Mouse (Mus musculus) neural tube, embryonic 11.5 days (tissue): ENCODE measurements at regions not wholly inside any gene's neighbourhood (a gene's known extent, or its start where the extent isn't known, plus 50 kb on each side); places are given as distances from the start of the nearest gene placed in this dataset.

Source experiments
- ATAC-seq: fragments of 200-750 bp; cut with Nextera tagmentation; 2 replicates; pipeline ENCODE4 v1.8.0; 2017; ENCODE audit warnings: moderate number of reproducible peaks, mild to moderate bottlenecking, moderate TSS enrichment, moderate library complexity; ENCODE audit not compliant: insufficient read depth, low FRiP score, low TSS enrichment
- DNase-seq: peaks from one replicate; pipeline ENCODE4 v3.0.0-alpha.2; 2015; ENCODE audit warnings: low spot score
- H3K27ac ChIP-seq: fragments of 300-500 bp; sonication (generic); 2 replicates; pipeline ENCODE4 v1.5.1; 2014; ENCODE audit warnings: low read depth, mild to moderate bottlenecking, low read length
- H3K27me3 ChIP-seq: fragments of 300-500 bp; sonication (generic); 2 replicates; pipeline ENCODE4 v1.6.1; 2014; ENCODE audit warnings: mild to moderate bottlenecking, low read length, mixed read lengths; ENCODE audit not compliant: control insufficient read depth, insufficient read depth
- H3K36me3 ChIP-seq: fragments of 300-500 bp; sonication (generic); 2 replicates; pipeline ENCODE4 v1.6.1; 2014; ENCODE audit warnings: mild to moderate bottlenecking, low read length, moderate library complexity, mixed read lengths; ENCODE audit not compliant: control insufficient read depth, insufficient read depth
- H3K4me1 ChIP-seq: fragments of 300-500 bp; sonication (generic); 2 replicates; pipeline ENCODE4 v1.6.1; 2014; ENCODE audit warnings: low read length, mixed read lengths; ENCODE audit not compliant: control insufficient read depth, insufficient read depth
- H3K4me2 ChIP-seq: fragments of 300-500 bp; sonication (generic); 2 replicates; pipeline ENCODE4 v1.6.1; 2014; ENCODE audit warnings: low read depth, mild to moderate bottlenecking, moderate library complexity
- H3K4me3 ChIP-seq: fragments of 300-500 bp; sonication (generic); 2 replicates; pipeline ENCODE4 v1.5.1; 2014; ENCODE audit warnings: low read depth, low read length
- H3K9ac ChIP-seq: fragments of 300-500 bp; sonication (generic); 2 replicates; pipeline ENCODE4 v1.6.1; 2014; ENCODE audit warnings: mild to moderate bottlenecking, low read length
- H3K9me3 ChIP-seq: fragments of 300-500 bp; sonication (generic); 2 replicates; pipeline ENCODE4 v1.6.1; 2016; ENCODE audit warnings: low read length; ENCODE audit not compliant: control insufficient read depth
- WGBS: fragments of 180-500 bp; shearing (Covaris S2); extraction: QIAGEN DNeasy Blood & Tissue Kit; methylation state at CpG from one replicate; pipeline ENCODE4 v1.1.7; 2014; 5-methylcytosine and 5-hydroxymethylcytosine counted together

DNA sequence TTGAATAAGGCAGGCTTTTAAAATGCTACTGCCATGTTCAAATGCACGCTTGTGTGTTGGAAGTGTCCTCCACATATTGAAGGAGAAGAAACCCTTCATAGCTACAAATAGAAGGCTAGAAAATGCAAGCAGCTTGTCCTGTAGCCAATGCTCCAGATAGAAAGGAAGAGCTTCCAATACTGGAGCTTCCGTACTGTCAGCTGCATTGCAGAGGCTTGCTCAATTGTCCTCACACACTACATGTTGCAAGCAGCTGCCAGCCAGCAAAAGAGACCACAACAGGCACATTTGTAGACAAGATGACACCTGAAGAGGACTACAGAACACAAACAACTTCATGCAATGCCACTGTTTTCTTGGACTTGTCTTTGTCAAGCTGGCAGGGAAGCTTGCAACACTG, 314.0 kb downstream of the Inhba start:
- no peak overlapping the region for H3K27ac ChIP-seq
- H3K9ac ChIP-seq: no peak overlapping the region
- H3K4me2 ChIP-seq: no peak overlapping the region
- H3K4me1 ChIP-seq: no peaks in the 10 kb centered on the region
- H3K27me3 ChIP-seq: no peaks in the 10 kb centered on the region
- ATAC-seq: no peak
- H3K9me3 ChIP-seq: no peaks in the 10 kb centered on the region
- H3K36me3 ChIP-seq: no peaks in the 10 kb centered on the region
- 97% methylated on average over 2 of the region's 2 CpGs for WGBS
- DNase-seq: no peak
- H3K4me3 ChIP-seq: no peak overlapping the region

DNA sequence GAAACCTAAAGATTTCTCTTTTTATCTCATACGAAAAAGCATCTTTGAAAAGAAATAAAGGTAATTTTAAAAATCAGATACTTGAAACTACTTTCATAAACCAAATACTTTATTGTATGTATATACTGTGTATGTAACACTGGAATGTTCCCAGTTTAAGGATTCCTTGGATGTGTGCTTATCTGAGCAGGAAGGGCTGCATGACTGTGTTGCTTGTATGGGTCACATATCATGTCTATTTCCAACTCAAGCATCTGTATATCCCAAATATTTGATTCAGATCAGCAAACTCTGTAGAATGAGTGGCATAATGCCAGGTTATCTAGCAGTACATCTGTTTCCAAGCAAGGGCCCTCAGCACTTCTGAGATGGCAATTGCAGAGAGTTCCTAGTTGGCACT, 330.1 kb downstream of the Inhba start:
- no peaks in the 10 kb centered on the region for H3K27me3 ChIP-seq
- H3K9me3 ChIP-seq: no peaks in the 10 kb centered on the region
- no peaks in the 10 kb centered on the region for H3K4me1 ChIP-seq
- H3K4me2 ChIP-seq: no peak overlapping the region
- DNase-seq (no peak), ATAC-seq (no peak)
- no peak overlapping the region for H3K9ac ChIP-seq
- H3K27ac ChIP-seq: no peak overlapping the region
- no peak overlapping the region for H3K4me3 ChIP-seq
- WGBS: 87% methylated on average over 1 of the region's 1 CpGs
- H3K36me3 ChIP-seq: no peaks in the 10 kb centered on the region

DNA sequence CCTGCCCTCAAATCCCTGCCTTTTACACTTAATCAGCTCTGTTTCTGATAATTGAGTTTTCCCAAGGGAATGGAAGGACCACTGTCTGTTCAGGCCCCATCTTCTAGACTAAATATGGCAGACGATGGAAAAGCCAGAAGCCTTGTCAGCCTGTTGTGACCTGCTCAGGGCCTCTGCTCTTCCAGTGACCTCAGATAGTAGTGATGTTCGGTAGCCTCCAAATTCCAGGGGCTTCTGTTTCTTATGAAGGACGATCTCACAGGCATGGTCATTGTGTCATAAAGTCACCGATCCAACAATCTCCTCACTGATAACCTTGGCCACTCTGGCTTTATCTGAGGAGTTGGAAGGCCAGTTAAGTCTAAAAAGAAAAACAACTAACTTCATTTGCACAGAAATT, 330.5 kb downstream of the Inhba start:
- Histone ChIP-seq H3K4me2 (no peak overlapping the region), H3K4me3 (no peak overlapping the region), H3K27me3 (no peaks in the 10 kb centered on the region), H3K9me3 (no peaks in the 10 kb centered on the region), H3K27ac (no peak overlapping the region), H3K4me1 (no peaks in the 10 kb centered on the region), H3K9ac (no peak overlapping the region), H3K36me3 (no peaks in the 10 kb centered on the region)
- WGBS: 87% methylated on average over 4 of the region's 4 CpGs
- no peak for DNase-seq
- ATAC-seq: no peak

DNA sequence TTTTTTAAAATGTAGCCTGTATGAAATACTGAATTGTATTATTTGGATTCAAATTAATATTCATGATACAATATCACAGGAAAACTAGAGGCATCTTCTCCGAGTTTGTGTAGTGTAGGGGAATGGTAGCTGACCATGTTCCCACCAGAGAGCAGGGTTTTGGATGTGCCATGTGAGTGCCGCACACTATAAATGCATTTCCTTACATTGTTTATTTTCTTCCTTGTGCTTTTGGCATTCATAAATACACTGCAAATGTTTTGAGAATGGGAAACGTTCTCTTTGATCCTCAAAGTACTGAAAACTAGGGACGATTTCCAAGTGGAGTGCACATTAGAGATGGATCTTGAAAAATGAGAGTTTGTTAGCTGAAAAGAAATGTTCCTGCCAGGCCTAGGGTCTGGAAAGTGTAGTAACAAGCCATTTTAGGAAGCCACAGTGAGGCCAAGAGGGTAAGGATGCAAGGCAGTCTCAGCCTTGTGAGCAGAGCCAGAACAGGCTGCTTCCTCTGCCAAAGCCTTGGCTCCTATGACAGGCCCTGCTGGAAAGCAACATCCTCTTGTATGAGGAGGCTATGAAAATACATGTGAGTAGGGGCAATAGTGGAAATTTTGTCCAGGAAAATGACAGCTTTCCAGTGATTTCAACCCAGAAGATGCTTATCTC, 331.8 kb downstream of the Inhba start:
- Histone ChIP-seq H3K9ac (no peak overlapping the region), H3K27ac (no peak overlapping the region), H3K4me1 (no peaks in the 10 kb centered on the region), H3K9me3 (no peaks in the 10 kb centered on the region), H3K4me2 (no peak overlapping the region), H3K27me3 (no peaks in the 10 kb centered on the region), H3K36me3 (no peaks in the 10 kb centered on the region), H3K4me3 (no peak overlapping the region)
- ATAC-seq (no peak), DNase-seq (no peak)
- 87% methylated on average over 4 of the region's 4 CpGs for WGBS

DNA sequence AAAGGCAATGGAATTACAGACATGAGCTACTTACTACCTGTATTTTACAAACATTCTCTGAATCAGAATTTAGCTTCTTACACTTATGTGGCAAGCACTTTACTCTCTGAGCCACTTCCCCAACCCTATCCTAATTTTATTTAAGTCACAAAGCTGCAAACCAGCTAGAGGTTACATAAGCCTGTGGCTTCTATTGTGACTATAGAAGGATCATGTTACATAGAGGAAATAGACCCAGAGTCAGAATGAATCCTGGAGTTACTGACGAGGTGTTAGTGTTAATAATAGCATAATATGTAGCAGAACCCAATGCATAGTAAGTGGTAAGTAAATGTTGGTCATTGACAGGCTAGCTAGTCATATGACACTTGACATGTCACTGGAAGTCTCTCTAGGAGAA, 337.7 kb downstream of the Inhba start:
- H3K9ac ChIP-seq: no peak overlapping the region
- 37% methylated on average over 1 of the region's 1 CpGs for WGBS
- DNase-seq: no peak
- no peaks in the 10 kb centered on the region for H3K36me3 ChIP-seq
- no peak for ATAC-seq
- no peak overlapping the region for H3K4me2 ChIP-seq
- no peaks in the 10 kb centered on the region for H3K27me3 ChIP-seq
- no peaks in the 10 kb centered on the region for H3K9me3 ChIP-seq
- H3K27ac ChIP-seq: no peak overlapping the region
- no peaks in the 10 kb centered on the region for H3K4me1 ChIP-seq
- H3K4me3 ChIP-seq: no peak overlapping the region

DNA sequence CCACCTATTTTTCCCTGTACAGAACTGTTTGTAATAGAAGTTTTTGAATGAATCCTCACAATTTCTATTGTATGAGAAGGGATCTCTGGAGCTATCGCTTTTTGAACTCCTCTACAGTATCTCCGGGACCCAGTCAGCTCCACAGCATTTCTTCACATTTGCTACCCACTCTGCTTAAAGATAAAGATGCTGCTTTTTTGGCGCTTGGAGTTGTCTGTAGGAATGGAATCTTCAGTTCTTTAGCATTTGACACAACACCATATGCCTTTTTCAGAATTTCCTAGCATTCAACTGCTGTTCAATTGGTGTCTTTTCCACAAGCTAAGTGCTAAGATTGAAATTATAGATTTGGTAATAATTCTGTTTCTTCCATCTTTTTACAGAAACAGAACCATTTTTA, 338.4 kb downstream of the Inhba start:
- Histone ChIP-seq H3K9me3 (no peaks in the 10 kb centered on the region), H3K27ac (no peak overlapping the region), H3K36me3 (no peaks in the 10 kb centered on the region), H3K4me3 (no peak overlapping the region), H3K4me2 (no peak overlapping the region), H3K9ac (no peak overlapping the region), H3K27me3 (no peaks in the 10 kb centered on the region), H3K4me1 (no peaks in the 10 kb centered on the region)
- 91% methylated on average over 3 of the region's 3 CpGs for WGBS
- no peak for ATAC-seq
- no peak for DNase-seq

DNA sequence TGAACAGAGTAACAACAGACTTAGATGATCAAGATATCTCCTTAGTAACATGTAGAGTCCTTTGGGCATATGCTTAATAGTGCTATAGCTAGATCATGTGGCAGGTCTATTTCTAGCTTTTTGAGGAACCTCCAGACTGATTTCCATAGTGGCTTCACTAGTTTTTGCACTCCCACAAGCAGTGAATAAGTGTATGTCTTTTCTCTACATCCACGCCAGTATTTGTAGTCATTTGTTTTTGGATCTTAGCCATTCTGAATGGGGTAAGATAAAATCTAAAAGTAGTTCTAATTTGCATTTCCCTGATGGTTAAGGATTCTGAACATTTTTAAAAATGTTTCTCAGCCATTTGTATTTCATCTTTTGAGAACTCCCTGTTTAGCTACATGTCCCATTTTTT, 343.7 kb downstream of the Inhba start:
- Histone ChIP-seq H3K27ac (no peak overlapping the region), H3K4me2 (no peak overlapping the region), H3K4me3 (no peak overlapping the region), H3K9me3 (no peaks in the 10 kb centered on the region), H3K4me1 (no peaks in the 10 kb centered on the region), H3K36me3 (no peaks in the 10 kb centered on the region), H3K27me3 (no peaks in the 10 kb centered on the region), H3K9ac (no peak overlapping the region)
- 91% methylated on average over 1 of the region's 1 CpGs for WGBS
- no peak for DNase-seq
- no peak for ATAC-seq

DNA sequence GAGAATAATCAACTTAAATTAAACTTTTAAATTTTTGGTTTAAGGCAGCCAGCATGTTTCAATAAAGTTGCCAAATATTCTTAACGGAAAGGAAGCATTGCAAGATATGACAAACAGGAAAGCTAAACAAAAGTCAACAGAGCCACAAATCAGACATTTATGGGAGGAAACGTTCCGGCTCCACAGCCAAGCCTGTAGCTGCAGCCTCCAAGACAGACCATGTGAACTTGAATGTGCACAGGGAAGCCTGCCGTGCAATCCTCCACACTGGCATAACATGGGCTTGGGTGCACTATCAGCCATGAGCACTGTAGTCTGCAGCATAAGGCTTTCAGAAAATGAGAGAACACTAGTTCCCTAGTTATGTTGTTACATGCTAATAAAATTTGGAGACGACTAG, 367.8 kb downstream of the Inhba start:
- no peak overlapping the region for H3K27ac ChIP-seq
- H3K4me1 ChIP-seq: no peaks in the 10 kb centered on the region
- WGBS: 91% methylated on average over 5 of the region's 5 CpGs

DNA sequence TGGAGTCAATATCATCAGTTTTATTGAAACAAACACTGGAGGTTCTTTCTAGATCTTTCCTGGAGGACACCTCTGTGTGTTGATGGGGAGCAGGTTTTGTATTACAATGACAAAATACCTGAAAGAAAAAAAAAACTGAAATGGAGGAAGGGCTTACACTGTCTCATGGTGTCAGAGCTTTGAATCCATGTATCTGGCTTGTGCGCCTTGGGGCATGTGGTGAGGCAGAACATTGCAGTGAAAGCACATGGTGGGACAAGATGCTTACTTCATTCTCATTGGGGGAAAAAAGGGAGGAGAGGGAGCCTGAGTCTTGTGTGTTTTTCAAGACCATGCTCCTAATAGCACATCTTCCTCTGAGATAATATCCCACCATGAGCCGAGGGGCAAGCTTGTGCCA, 368.3 kb downstream of the Inhba start:
- H3K27ac ChIP-seq: no peak overlapping the region
- no peaks in the 10 kb centered on the region for H3K4me1 ChIP-seq
- H3K9me3 ChIP-seq: no peaks in the 10 kb centered on the region
- H3K4me3 ChIP-seq: no peak overlapping the region
- H3K36me3 ChIP-seq: no peaks in the 10 kb centered on the region
- H3K9ac ChIP-seq: no peak overlapping the region
- no peak overlapping the region for H3K4me2 ChIP-seq
- DNase-seq: no peak
- ATAC-seq: no peak
- H3K27me3 ChIP-seq: no peaks in the 10 kb centered on the region
- 97% methylated on average over 2 of the region's 2 CpGs for WGBS

More for the DNA sequence above, 367.8 kb downstream of the Inhba start:
- Histone ChIP-seq H3K9ac (no peak overlapping the region), H3K4me3 (no peak overlapping the region), H3K27me3 (no peaks in the 10 kb centered on the region), H3K9me3 (no peaks in the 10 kb centered on the region), H3K4me2 (no peak overlapping the region), H3K36me3 (no peaks in the 10 kb centered on the region)
- DNase-seq (no peak), ATAC-seq (no peak)
